Mouse (Mus musculus): ENCODE measurements at regions not wholly inside any gene's neighbourhood (a gene's known extent, or its start where the extent isn't known, plus 50 kb on each side); places are given as distances from the start of the nearest gene placed in this dataset.

DNA sequence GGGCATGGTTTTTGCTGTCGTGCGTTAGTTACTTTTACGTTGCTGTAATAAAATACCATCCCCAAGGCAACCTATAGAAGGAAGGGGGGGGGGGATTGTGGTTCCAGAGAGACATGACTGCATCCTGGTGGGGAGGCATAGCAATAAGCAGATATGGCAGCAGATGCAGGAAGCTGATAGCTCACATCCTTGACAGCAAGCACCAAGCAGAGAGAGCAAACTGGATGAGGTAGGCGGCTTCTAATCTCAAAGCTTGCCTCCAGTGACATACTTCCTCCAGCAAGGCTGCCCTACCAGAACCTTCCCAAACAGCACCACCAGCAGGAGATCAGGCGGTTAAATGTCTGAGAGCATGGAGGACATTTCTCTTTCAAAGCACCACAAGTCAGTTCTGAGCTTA, 60.0 kb upstream of the Ak4 start (continued):
- TF ChIP-seq USF2 (IDR thresholded peaks at IDR 0.05; ENCODE audit: borderline replicate concordance in 1 of 2, insufficient read depth in 1 of 2, low read depth in 1 of 2, low read length in 2 of 2): no peak

DNA sequence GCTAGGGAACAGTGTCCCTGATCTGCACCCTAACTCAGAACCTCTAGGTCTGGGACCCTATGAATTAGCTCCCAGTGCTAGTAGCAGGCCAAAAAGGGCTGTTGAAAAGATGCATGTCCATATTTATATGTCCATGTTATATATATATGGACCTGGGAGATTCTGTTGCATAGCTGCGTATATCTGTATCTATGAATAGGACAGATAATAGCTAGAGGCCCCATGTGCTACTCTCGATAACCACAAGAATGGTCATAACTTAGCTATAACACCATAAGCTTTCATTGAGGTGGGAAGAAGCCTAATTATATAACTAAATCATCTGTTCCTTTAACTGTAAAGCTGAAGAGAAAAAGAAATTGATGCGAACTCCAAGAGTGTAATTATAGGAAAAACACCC, 60.6 kb upstream of the Ak4 start:
- H3K27ac ChIP-seq (ENCODE audit: control insufficient read depth, low read depth, low read length): peak overlapping the region; percentile 97
- peak overlapping the region; percentile 87 for H3K9ac ChIP-seq (ENCODE audit: control insufficient read depth, low read depth, low read length, poor library complexity, severe bottlenecking)
- no peaks in the 10 kb centered on the region for H3K9me3 ChIP-seq (replicated peaks; ENCODE audit: insufficient read depth, low read length)
- TF ChIP-seq KAT2A (conservative IDR thresholded peaks at IDR 0.05; ENCODE audit: low read depth, low read length) (no peak), ELF1 (IDR thresholded peaks at IDR 0.05; ENCODE audit: low read depth, low read length) (no peak), EP300 (IDR thresholded peaks at IDR 0.05; ENCODE audit: low read depth in 1 of 2, low read length in 2 of 2) (peak; percentile 72 to 77), TCF12 (IDR thresholded peaks at IDR 0.05; ENCODE audit: low read depth, low read length) (peak; percentile 67), ZKSCAN1 (IDR thresholded peaks at IDR 0.05; ENCODE audit: low read depth, low read length) (no peak), MEF2A (IDR thresholded peaks at IDR 0.05; ENCODE audit: extremely low read depth, insufficient replicate concordance, low read depth, low read length, poor library complexity, severe bottlenecking) (peak; percentile 36; the same call in 1 of the 2 replicates), UBTF (IDR thresholded peaks at IDR 0.05; ENCODE audit: borderline replicate concordance, insufficient read depth, low read depth, low read length) (no peak), GATA1 (IDR thresholded peaks at IDR 0.05; ENCODE audit: low read depth, low read length) (peak; percentile 83), BHLHE40 (IDR thresholded peaks at IDR 0.05; ENCODE audit: borderline replicate concordance, low read depth, low read length) (no peak), SIN3A (IDR thresholded peaks at IDR 0.05; ENCODE audit: low read length) (peak; percentile 31), CTCF (IDR thresholded peaks at IDR 0.05 in 2 of 3, conservative IDR thresholded peaks at IDR 0.05 in 1 of 3; ENCODE audit: control insufficient read depth in 1 of 3, insufficient read depth in 1 of 3, low read depth in 2 of 3, low read length in 3 of 3, poor library complexity in 1 of 3, severe bottlenecking in 1 of 3) (no peak), USF2 (IDR thresholded peaks at IDR 0.05; ENCODE audit: borderline replicate concordance in 1 of 2, insufficient read depth in 1 of 2, low read depth in 1 of 2, low read length in 2 of 2) (no peak), MAZ (IDR thresholded peaks at IDR 0.05; ENCODE audit: low read depth, low read length) (no peak; the same call in 1 of the 2 replicates), ETS1 (IDR thresholded peaks at IDR 0.05; ENCODE audit: low read depth, low read length) (peak; percentile 66; the same call in 1 of the 2 replicates), ZNF384 (IDR thresholded peaks at IDR 0.05; ENCODE audit: low read depth, low read length) (no peak), ZMIZ1 (IDR thresholded peaks at IDR 0.05; ENCODE audit: low read depth, low read length) (no peak), RCOR1 (IDR thresholded peaks at IDR 0.05; ENCODE audit: low read depth, low read length) (no peak), POLR2AphosphoS5 (IDR thresholded peaks at IDR 0.05; ENCODE audit: borderline replicate concordance, low read depth, low read length) (no peak), USF1 (IDR thresholded peaks at IDR 0.05; ENCODE audit: low read depth, low read length) (0 out of 2 replicates have a peak, but pooled peaks have one; percentile 24), HCFC1 (IDR thresholded peaks at IDR 0.05; ENCODE audit: low read depth, low read length) (0 out of 2 replicates have a peak, but pooled peaks have one; percentile 26), NELFE (IDR thresholded peaks at IDR 0.05; ENCODE audit: low read depth, low read length) (no peak), MYC (IDR thresholded peaks at IDR 0.05; ENCODE audit: low read depth, low read length) (0 out of 2 replicates have a peak, but pooled peaks have one; percentile 46), RAD21 (IDR thresholded peaks at IDR 0.05; ENCODE audit: low read depth, low read length) (no peak), TAL1 (IDR thresholded peaks at IDR 0.05; ENCODE audit: low read length) (peak; percentile 60), MAX (IDR thresholded peaks at IDR 0.05; ENCODE audit: low read length) (0 out of 2 replicates have a peak, but pooled peaks have one; percentile 10)
- H3K27me3 ChIP-seq (ENCODE audit: control insufficient read depth in 1 of 2, insufficient read depth in 2 of 2, low read length in 2 of 2): no peaks in the 10 kb centered on the region
- H3K36me3 ChIP-seq (ENCODE audit: control insufficient read depth in 1 of 2, insufficient read depth in 2 of 2, low read length in 2 of 2): peaks cover 0 to 15% of the 10 kb centered on the region in 2 experiments; a peak in 2 of 4 replicates
- DNase-seq (ENCODE audit: low read depth, low spot score): peak; percentile 58
- H3K79me2 ChIP-seq (ENCODE audit: control insufficient read depth, insufficient read depth, low read length, poor library complexity): peaks cover 9% of the 10 kb centered on the region; the same call in 1 of the 2 replicates
- peak overlapping the region in 1 of 2 experiments; percentile 81; a peak in 2 of 4 replicates for H3K4me3 ChIP-seq (ENCODE audit: control insufficient read depth in 1 of 2, insufficient read depth in 1 of 2, low read depth in 2 of 2, low read length in 2 of 2)
- H3K4me1 ChIP-seq (ENCODE audit: control insufficient read depth in 1 of 2, insufficient read depth in 2 of 2, low read length in 2 of 2): peaks cover 2 to 11% of the 10 kb centered on the region in 2 experiments; a peak in 3 of 4 replicates

Data from MEL (cell line).